Mouse (Mus musculus) urinary bladder, postnatal 0 days (tissue): ENCODE data around the gene Atp6ap1l. TPM values are rescaled to one million over a fixed set of nuclear protein-coding genes. Genes with fewer than 3 reads are reported as not detected.

ENCODE experiments used
- polyA plus RNA-seq: library from polyadenylated mRNA; unstranded; fragments of >200 nt; fragmentation: Nextera tagmentation; extraction: Ambion mirVana; gene quantifications from 2 replicates; pipeline ENCODE4 v1.2.1, GENCODE M21; 2015

Gene Atp6ap1l
- polyA plus RNA-seq: 0.21 and 0.26 TPM in 2 replicates

GRCm38 (mm10) chr13:90905176-90905575 is at the start of gene Atp6ap1l:
TSS of gene Atp6ap1l (minus strand) at chr13:90905355.

GRCm38 (mm10) chr13:90922751-90923612 is 17.8 kb upstream of the Atp6ap1l start, which contains the start of gene Rps23:
TSS of gene Rps23 (plus strand) at chr13:90922958.

Other genes with a start within 250 kb of the Atp6ap1l start
- gene Rps23, start 17.6 kb upstream of the Atp6ap1l start, polyA plus RNA-seq: 181 and 206 TPM in 2 replicates